Mouse (Mus musculus) heart, adult 8-10 months (tissue): ENCODE results near the gene Actb. TPM values are rescaled to one million over a fixed set of nuclear protein-coding genes. Genes with fewer than 3 reads are reported as not detected.

Source experiments
- DNase-seq: peaks from one replicate; pipeline ENCODE4 v3.0.0; 2022; ENCODE audit warnings: low spot score
- total RNA-seq, 4 experiments: library from RNA; stranded (reverse); gene quantifications; 2 replicates each; pipeline ENCODE4 v1.2.4; 2022

Gene Actb
- total RNA-seq, 4 experiments from 2014 or later, result 461 to 845 (median 654) TPM

GRCm38 (mm10) chr5:142878570-142878969 is 28.0 kb downstream of the Actb start:
- no peak for DNase-seq

- DNase-seq, result peak; percentile 72
Observed at GRCm38 (mm10) chr5:142877337-142878280, 28.9 kb downstream of the Actb start.

GRCm38 (mm10) chr5:142876896-142877295 is 29.7 kb downstream of the Actb start:
- no peak for DNase-seq

GRCm38 (mm10) chr5:142875513-142875905 is 31.0 kb downstream of the Actb start:
- no peak for DNase-seq

GRCm38 (mm10) chr5:142874791-142875512 is 31.6 kb downstream of the Actb start:
- no peak for DNase-seq

- no peak for DNase-seq
Observed at GRCm38 (mm10) chr5:142873718-142874117, 32.8 kb downstream of the Actb start.

- no peak for DNase-seq
Observed at GRCm38 (mm10) chr5:142871765-142872164, 34.8 kb downstream of the Actb start.

GRCm38 (mm10) chr5:142869463-142869862 is 37.1 kb downstream of the Actb start:
- DNase-seq, result no peak

GRCm38 (mm10) chr5:142857763-142858229 is 48.8 kb downstream of the Actb start:
- no peak for DNase-seq

- no peak for DNase-seq
Observed at GRCm38 (mm10) chr5:142856408-142856807, 50.1 kb downstream of the Actb start.

- DNase-seq, result no peak
Observed at GRCm38 (mm10) chr5:142854877-142855276, 51.7 kb downstream of the Actb start.

GRCm38 (mm10) chr5:142853585-142853984 is 53.0 kb downstream of the Actb start:
- no peak for DNase-seq

Other genes with a start within 250 kb of the Actb start
- gene Slc29a4, start 214.2 kb downstream of the Actb start, total RNA-seq, result under 1 TPM; 0.22 to 0.40 (median 0.27) TPM
- gene Tnrc18, start 89.1 kb downstream of the Actb start, total RNA-seq, result 10 to 100 TPM; 48.6 to 59.7 (median 55.0) TPM
- gene Fbxl18, start 11.3 kb downstream of the Actb start, total RNA-seq, result 1 to 10 TPM; 3.7 to 5.2 (median 4.7) TPM
- 10 to 100 TPM in 3 of 4 experiments, 1 to 10 TPM in 1; 9.9 to 28.6 (median 23.6) TPM for gene Fscn1, start 53.6 kb upstream of the Actb start, total RNA-seq
- 10 to 100 TPM; 22.2 to 24.3 (median 24.0) TPM for gene Rnf216, start 206.2 kb upstream of the Actb start, total RNA-seq
- not detected for gene Olfr718-ps1, start 240.8 kb upstream of the Actb start, total RNA-seq